Mouse (Mus musculus) neural tube, embryonic 11.5 days (tissue): ENCODE data around the gene Bri3bp. TPM values are rescaled to one million over a fixed set of nuclear protein-coding genes. Genes with fewer than 3 reads are reported as not detected.
"Not testable (repeated sequence)": the region's sequence is repeated elsewhere in the genome, so short reads cannot be mapped to it uniquely, and the experiment has no call there.

Source experiments
- ATAC-seq: fragments of 200-750 bp; cut with Nextera tagmentation; 2 replicates; pipeline ENCODE4 v1.8.0; 2017; ENCODE audit warnings: moderate number of reproducible peaks, mild to moderate bottlenecking, moderate TSS enrichment, moderate library complexity; ENCODE audit not compliant: insufficient read depth, low FRiP score, low TSS enrichment
- DNase-seq: peaks from one replicate; pipeline ENCODE4 v3.0.0-alpha.2; 2015; ENCODE audit warnings: low spot score
- H3K27ac ChIP-seq: fragments of 300-500 bp; sonication (generic); 2 replicates; pipeline ENCODE4 v1.5.1; 2014; ENCODE audit warnings: low read depth, mild to moderate bottlenecking, low read length
- H3K27me3 ChIP-seq: fragments of 300-500 bp; sonication (generic); 2 replicates; pipeline ENCODE4 v1.6.1; 2014; ENCODE audit warnings: mild to moderate bottlenecking, low read length, mixed read lengths; ENCODE audit not compliant: control insufficient read depth, insufficient read depth
- H3K36me3 ChIP-seq: fragments of 300-500 bp; sonication (generic); 2 replicates; pipeline ENCODE4 v1.6.1; 2014; ENCODE audit warnings: mild to moderate bottlenecking, low read length, moderate library complexity, mixed read lengths; ENCODE audit not compliant: control insufficient read depth, insufficient read depth
- H3K4me1 ChIP-seq: fragments of 300-500 bp; sonication (generic); 2 replicates; pipeline ENCODE4 v1.6.1; 2014; ENCODE audit warnings: low read length, mixed read lengths; ENCODE audit not compliant: control insufficient read depth, insufficient read depth
- H3K4me2 ChIP-seq: fragments of 300-500 bp; sonication (generic); 2 replicates; pipeline ENCODE4 v1.6.1; 2014; ENCODE audit warnings: low read depth, mild to moderate bottlenecking, moderate library complexity
- H3K4me3 ChIP-seq: fragments of 300-500 bp; sonication (generic); 2 replicates; pipeline ENCODE4 v1.5.1; 2014; ENCODE audit warnings: low read depth, low read length
- H3K9ac ChIP-seq: fragments of 300-500 bp; sonication (generic); 2 replicates; pipeline ENCODE4 v1.6.1; 2014; ENCODE audit warnings: mild to moderate bottlenecking, low read length
- H3K9me3 ChIP-seq: fragments of 300-500 bp; sonication (generic); 2 replicates; pipeline ENCODE4 v1.6.1; 2016; ENCODE audit warnings: low read length; ENCODE audit not compliant: control insufficient read depth
- WGBS: fragments of 180-500 bp; shearing (Covaris S2); extraction: QIAGEN DNeasy Blood & Tissue Kit; methylation state at CpG from one replicate; pipeline ENCODE4 v1.1.7; 2014; 5-methylcytosine and 5-hydroxymethylcytosine counted together
- polyA plus RNA-seq: library from polyadenylated mRNA; unstranded; fragments of >200 nt; fragmentation: Nextera tagmentation; extraction: Ambion mirVana; gene quantifications from 2 replicates; pipeline ENCODE4 v1.2.1, GENCODE M21; 2014

The Bri3bp gene
- polyA plus RNA-seq, 1 experiment from 2014 or later = 38.0 TPM

DNA sequence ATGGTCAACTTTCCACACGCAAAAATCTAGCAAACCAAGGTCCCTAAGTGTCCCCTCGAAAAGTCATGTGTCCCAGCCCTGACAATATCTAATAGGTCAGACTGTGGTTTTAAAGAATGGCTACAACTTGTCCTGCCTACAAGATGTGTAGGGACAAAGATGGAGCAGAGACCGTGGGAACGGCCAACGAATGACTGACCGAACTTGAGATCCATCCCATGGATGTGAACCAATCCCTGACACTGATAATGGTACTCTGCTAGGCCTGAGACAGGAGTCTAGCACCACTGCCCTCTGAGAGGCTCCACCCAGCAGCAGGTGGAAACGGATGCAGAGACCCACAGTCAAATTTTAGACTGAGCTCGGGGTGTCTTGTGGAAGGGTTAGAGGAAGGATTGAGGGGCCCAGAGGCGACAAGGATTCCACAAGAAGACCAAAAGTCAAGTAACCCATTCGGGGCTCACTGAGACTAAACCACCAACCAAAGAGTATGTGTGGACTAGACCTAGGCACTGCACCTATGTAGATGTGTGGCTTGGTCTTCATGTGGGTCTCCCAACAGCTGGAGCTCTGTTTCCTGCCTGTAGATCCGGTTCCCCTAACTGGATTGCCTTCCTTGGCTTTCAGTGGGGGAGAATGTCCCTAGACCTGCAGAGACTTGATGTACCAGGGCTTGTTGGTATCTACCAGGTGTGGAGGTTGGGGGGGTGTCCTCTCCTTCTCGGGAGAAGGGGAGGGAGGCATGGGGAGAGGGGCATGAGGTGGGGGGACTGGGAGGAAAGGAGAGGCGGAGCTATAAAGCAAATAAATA, 34.1 kb upstream of the Bri3bp start:
- Histone ChIP-seq H3K9me3 (no peaks in the 10 kb centered on the region), H3K4me1 (peaks cover 3% of the 10 kb centered on the region; the same call in 1 of the 2 replicates)
- 55% methylated on average over 13 of the region's 13 CpGs for WGBS

DNA sequence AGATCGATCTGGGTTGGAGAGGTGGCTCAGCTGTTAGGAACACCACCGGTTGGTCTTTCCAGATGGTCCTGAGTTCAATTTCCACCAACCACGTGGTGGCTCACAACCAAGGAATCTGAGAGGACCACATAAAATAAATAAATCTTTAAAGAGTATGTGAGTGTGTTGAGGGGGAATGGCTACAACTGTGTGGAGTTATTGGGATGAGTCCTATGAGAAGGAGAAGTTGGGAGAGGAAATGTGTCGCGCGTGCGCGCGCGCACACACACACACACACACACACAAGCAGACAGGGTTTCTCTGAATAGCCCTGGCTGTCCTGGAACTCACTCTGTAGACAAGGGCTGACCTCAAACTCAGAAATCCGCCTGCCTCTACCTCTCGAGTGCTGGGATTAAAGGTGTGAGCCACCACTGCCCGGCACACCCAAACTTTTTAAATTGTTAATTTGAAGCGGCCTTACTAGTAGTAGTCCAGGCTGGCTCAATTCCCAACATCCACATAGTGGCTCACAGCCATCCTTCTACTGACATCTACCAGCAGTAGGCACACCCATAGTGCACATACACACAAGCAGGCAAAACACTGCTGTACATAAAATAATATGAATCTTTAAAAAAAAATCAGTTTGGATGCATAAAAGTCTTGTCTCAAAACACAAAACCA, 33.3 kb upstream of the Bri3bp start:
- no peak overlapping the region for H3K4me3 ChIP-seq
- no peak for DNase-seq
- no peaks in the 10 kb centered on the region for H3K27me3 ChIP-seq
- no peak overlapping the region for H3K27ac ChIP-seq
- H3K4me2 ChIP-seq = no peak overlapping the region
- WGBS = 74% methylated on average over 14 of the region's 14 CpGs
- no peaks in the 10 kb centered on the region for H3K36me3 ChIP-seq
- H3K9ac ChIP-seq = no peak overlapping the region
- ATAC-seq = no peak
- H3K9me3 ChIP-seq = no peaks in the 10 kb centered on the region
- H3K4me1 ChIP-seq = peaks cover 3% of the 10 kb centered on the region; the same call in 1 of the 2 replicates

More for the DNA sequence above, 34.1 kb upstream of the Bri3bp start:
- H3K4me2 ChIP-seq = peak overlapping the region; percentile 78
- ATAC-seq = no peak
- no peaks in the 10 kb centered on the region for H3K27me3 ChIP-seq
- H3K4me3 ChIP-seq = peak overlapping the region; percentile 51
- no peak overlapping the region for H3K27ac ChIP-seq
- peak overlapping the region; percentile 56; the same call in 1 of the 2 replicates for H3K9ac ChIP-seq
- no peaks in the 10 kb centered on the region for H3K36me3 ChIP-seq
- DNase-seq = no peak

GRCm38 (mm10) chr5:125408842-125409241, 32.5 kb upstream of the Bri3bp start:
- Histone ChIP-seq H3K9me3 (no peaks in the 10 kb centered on the region), H3K4me3 (peak overlapping the region; percentile 28), H3K27ac (no peak overlapping the region), H3K4me1 (peaks cover 3% of the 10 kb centered on the region; the same call in 1 of the 2 replicates), H3K4me2 (peak overlapping the region; percentile 43), H3K27me3 (no peaks in the 10 kb centered on the region), H3K9ac (no peak overlapping the region), H3K36me3 (peaks cover 3% of the 10 kb centered on the region)
- peak; percentile 89 for DNase-seq
- under 1% methylated on average over 13 of the region's 13 CpGs for WGBS
- ATAC-seq = peak; percentile 33

GRCm38 (mm10) chr5:125409348-125410090, 31.8 kb upstream of the Bri3bp start:
- Histone ChIP-seq H3K36me3 (peaks cover 3% of the 10 kb centered on the region), H3K9ac (no peak overlapping the region), H3K4me3 (peak overlapping the region; percentile 28), H3K4me2 (peak overlapping the region; percentile 43), H3K27ac (no peak overlapping the region), H3K4me1 (peaks cover 3% of the 10 kb centered on the region; the same call in 1 of the 2 replicates), H3K9me3 (no peaks in the 10 kb centered on the region), H3K27me3 (no peaks in the 10 kb centered on the region)
- 8% methylated on average over 20 of the region's 20 CpGs for WGBS
- peak; percentile 65 for DNase-seq
- peak; percentile 33; the same call in 1 of the 2 replicates for ATAC-seq

DNA sequence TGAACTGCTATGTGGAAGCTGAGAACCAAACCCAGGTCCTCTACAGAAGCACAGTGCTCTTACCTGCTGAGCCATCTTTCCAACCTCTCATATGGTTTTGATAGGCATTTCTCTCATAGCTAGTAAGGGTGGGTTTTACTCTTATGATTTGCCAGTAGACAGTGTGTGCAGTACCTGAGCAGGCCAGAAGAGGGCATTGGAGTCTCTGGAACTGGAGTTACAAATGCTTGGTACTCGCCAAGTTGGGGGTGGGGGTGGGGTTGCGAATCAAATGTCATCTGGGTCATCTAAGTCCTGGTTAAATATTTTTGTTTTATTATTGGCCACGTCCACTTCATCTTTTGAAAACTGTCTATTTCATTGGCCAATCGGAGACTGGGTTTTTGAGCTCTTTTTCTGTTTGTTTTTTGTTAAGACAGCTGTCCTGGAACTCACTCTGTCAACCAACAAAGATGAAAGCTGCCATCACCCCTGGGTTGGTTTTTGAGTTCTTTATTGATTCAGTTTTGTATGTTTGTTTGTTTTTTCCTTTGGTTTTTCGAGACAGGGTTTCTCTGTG, 29.3 kb upstream of the Bri3bp start:
- H3K36me3 ChIP-seq = peaks cover 18% of the 10 kb centered on the region
- WGBS = 67% methylated on average over 5 of the region's 5 CpGs
- no peaks in the 10 kb centered on the region for H3K27me3 ChIP-seq
- peaks cover under 1% of the 10 kb centered on the region; the same call in 1 of the 2 replicates for H3K4me1 ChIP-seq
- no peak overlapping the region for H3K4me3 ChIP-seq
- DNase-seq = peak; percentile 37
- H3K9ac ChIP-seq = no peak overlapping the region
- H3K27ac ChIP-seq = no peak overlapping the region
- no peak overlapping the region for H3K4me2 ChIP-seq
- H3K9me3 ChIP-seq = no peaks in the 10 kb centered on the region
- ATAC-seq = no peak

GRCm38 (mm10) chr5:125412536-125412935, 28.8 kb upstream of the Bri3bp start:
- not testable (repeated sequence) for H3K9me3 ChIP-seq, H3K4me1 ChIP-seq, H3K27ac ChIP-seq, H3K9ac ChIP-seq, H3K27me3 ChIP-seq, H3K4me2 ChIP-seq, ATAC-seq, H3K4me3 ChIP-seq, DNase-seq
- 87% methylated on average over 8 of the region's 8 CpGs for WGBS
- peaks cover 21% of the 10 kb centered on the region for H3K36me3 ChIP-seq

GRCm38 (mm10) chr5:125413763-125414162, 27.6 kb upstream of the Bri3bp start:
- DNase-seq (no peak), ATAC-seq (no peak)
- Histone ChIP-seq H3K4me3 (no peak overlapping the region), H3K9ac (no peak overlapping the region), H3K27me3 (no peaks in the 10 kb centered on the region), H3K27ac (no peak overlapping the region), H3K36me3 (peaks cover 29% of the 10 kb centered on the region), H3K4me2 (no peak overlapping the region), H3K9me3 (no peaks in the 10 kb centered on the region), H3K4me1 (no peaks in the 10 kb centered on the region)
- 89% methylated on average over 4 of the region's 4 CpGs for WGBS

DNA sequence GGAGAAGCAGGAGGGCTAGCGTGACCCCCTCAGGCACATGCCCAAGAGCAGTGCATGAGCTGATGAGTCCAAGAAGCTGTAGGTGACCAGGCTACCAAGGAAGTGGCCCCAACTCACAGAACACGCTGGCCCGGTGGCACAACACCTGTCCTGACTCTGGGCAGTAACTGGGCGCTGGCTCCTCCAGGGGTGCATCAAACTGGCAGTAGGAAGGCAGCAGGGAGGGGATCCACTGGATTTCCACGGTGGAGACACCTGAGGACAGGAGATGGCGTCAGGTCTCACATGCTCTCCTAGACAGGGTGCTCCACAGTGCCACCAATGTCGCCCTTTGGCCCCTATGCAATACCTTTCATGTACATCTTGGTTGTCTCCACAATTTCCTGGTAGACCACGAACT, 25.2 kb upstream of the Bri3bp start:
- WGBS = 90% methylated on average over 8 of the region's 8 CpGs
- Histone ChIP-seq H3K4me2 (no peak overlapping the region), H3K4me1 (no peaks in the 10 kb centered on the region), H3K27ac (no peak overlapping the region), H3K36me3 (peaks cover 37% of the 10 kb centered on the region), H3K27me3 (no peaks in the 10 kb centered on the region), H3K4me3 (no peak overlapping the region), H3K9ac (no peak overlapping the region), H3K9me3 (no peaks in the 10 kb centered on the region)
- ATAC-seq (no peak), DNase-seq (no peak)
